Mouse (Mus musculus) heart, postnatal 0 days (tissue): ENCODE measurements at regions not wholly inside any gene's neighbourhood (a gene's known extent, or its start where the extent isn't known, plus 50 kb on each side); places are given as distances from the start of the nearest gene placed in this dataset.

ENCODE experiments used
- ATAC-seq: fragments of 200-750 bp; cut with Nextera tagmentation; 2 replicates; pipeline ENCODE4 v1.8.0; 2017; ENCODE audit warnings: low read depth, moderate number of reproducible peaks, moderate library complexity; ENCODE audit not compliant: insufficient read depth
- DNase-seq: peaks from one replicate; pipeline ENCODE4 v3.0.0-alpha.2; 2016; ENCODE audit warnings: low spot score
- H3K27ac ChIP-seq: fragments of 300-500 bp; sonication (generic); 2 replicates; pipeline ENCODE4 v1.5.1; 2014; ENCODE audit warnings: low read depth, mild to moderate bottlenecking
- H3K27me3 ChIP-seq: fragments of 300-500 bp; sonication (generic); 2 replicates; pipeline ENCODE4 v1.6.1; 2014; ENCODE audit warnings: low read length, mixed read lengths; ENCODE audit not compliant: control insufficient read depth, insufficient read depth
- H3K36me3 ChIP-seq: fragments of 300-500 bp; sonication (generic); replicated peaks from 2 replicates; pipeline ENCODE4 v1.6.1; 2014; ENCODE audit warnings: low read length, mixed read lengths; ENCODE audit not compliant: control insufficient read depth, insufficient read depth
- H3K4me1 ChIP-seq: fragments of 300-500 bp; sonication (generic); 2 replicates; pipeline ENCODE4 v1.6.1; 2014; ENCODE audit warnings: antibody characterized with exemption; ENCODE audit not compliant: control insufficient read depth, insufficient read depth
- H3K4me2 ChIP-seq: fragments of 300-500 bp; sonication (generic); 2 replicates; pipeline ENCODE4 v1.6.1; 2014; ENCODE audit warnings: low read depth, mild to moderate bottlenecking, low read length, moderate library complexity
- H3K4me3 ChIP-seq: fragments of 300-500 bp; sonication (generic); 2 replicates; pipeline ENCODE4 v1.5.1; 2014; ENCODE audit warnings: low read depth, low read length
- H3K9ac ChIP-seq: fragments of 300-500 bp; sonication (generic); replicated peaks from 2 replicates; pipeline ENCODE4 v1.6.1; 2014; ENCODE audit warnings: low read depth, low read length, mixed read lengths
- H3K9me3 ChIP-seq: fragments of 300-500 bp; sonication (generic); replicated peaks from 2 replicates; pipeline ENCODE4 v1.6.1; 2016; ENCODE audit warnings: low read length; ENCODE audit not compliant: control insufficient read depth
- CTCF ChIP-seq: IDR thresholded peaks from 2 replicates; pipeline ENCODE4 v1.5.1; 2016; ENCODE audit warnings: antibody characterized with exemption, control low read depth, low read depth
- EP300 ChIP-seq: IDR thresholded peaks from 2 replicates; pipeline ENCODE4 v1.6.1; 2016; ENCODE audit warnings: antibody characterized with exemption, low read depth
- WGBS: fragments of 180-500 bp; shearing (Covaris S2); extraction: QIAGEN DNeasy Blood & Tissue Kit; methylation state at CpG from one replicate; pipeline ENCODE4 v1.1.7; 2014; 5-methylcytosine and 5-hydroxymethylcytosine counted together

DNA sequence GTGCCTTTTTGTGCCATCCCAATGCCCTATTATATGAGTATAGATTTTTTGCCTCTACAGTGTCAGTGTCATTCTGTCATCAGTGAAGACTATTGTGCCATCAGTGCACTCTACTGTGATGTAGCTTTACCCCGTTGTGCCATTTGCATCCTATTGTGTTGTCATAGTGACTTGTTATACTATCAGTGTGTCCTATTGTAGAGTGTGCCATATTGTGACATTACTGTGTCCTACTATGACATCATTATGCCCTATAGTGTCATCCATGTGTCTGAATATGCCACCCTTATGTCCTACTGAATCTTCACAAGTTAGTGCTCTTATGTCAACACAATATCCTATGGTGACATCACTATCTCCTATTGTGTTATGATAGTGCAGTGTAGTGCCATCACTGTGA, 293.4 kb downstream of the Slco6d1 start:
- no peaks in the 10 kb centered on the region for H3K27me3 ChIP-seq
- WGBS = 89% methylated on average over 1 of the region's 1 CpGs

DNA sequence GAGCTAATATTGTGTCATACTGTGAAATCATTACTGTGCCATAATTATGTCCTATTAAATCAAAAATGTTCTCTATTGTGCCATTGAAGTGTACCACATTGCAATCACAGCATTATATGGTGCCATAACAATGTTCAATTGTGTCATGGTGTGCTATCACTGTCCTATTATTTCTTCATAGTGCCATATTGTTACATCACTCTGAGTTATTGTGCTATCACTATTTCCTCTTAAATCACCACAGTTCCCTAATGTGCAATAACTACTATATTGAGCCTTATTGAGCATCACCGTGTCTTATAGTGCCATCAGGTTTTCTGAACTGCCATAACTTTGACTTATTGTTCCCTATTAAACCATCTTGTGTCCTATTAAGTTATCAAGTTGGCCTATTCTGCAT, 299.7 kb downstream of the Slco6d1 start:
- TF ChIP-seq CTCF (no peak), EP300 (no peak)
- H3K4me2 ChIP-seq = no peak overlapping the region
- no peak overlapping the region for H3K4me3 ChIP-seq
- no peaks in the 10 kb centered on the region for H3K36me3 ChIP-seq
- no peaks in the 10 kb centered on the region for H3K9me3 ChIP-seq
- no peak overlapping the region for H3K9ac ChIP-seq
- no peak for DNase-seq
- ATAC-seq = no peak
- WGBS = 64% methylated on average over 1 of the region's 1 CpGs
- no peak overlapping the region for H3K27ac ChIP-seq
- H3K27me3 ChIP-seq = no peaks in the 10 kb centered on the region
- no peaks in the 10 kb centered on the region for H3K4me1 ChIP-seq

More for the DNA sequence above, 293.4 kb downstream of the Slco6d1 start:
- no peaks in the 10 kb centered on the region for H3K4me1 ChIP-seq
- no peak overlapping the region for H3K27ac ChIP-seq
- no peak for ATAC-seq
- no peak for DNase-seq
- H3K9me3 ChIP-seq = no peaks in the 10 kb centered on the region
- H3K36me3 ChIP-seq = no peaks in the 10 kb centered on the region
- no peak overlapping the region for H3K4me3 ChIP-seq
- no peak overlapping the region for H3K9ac ChIP-seq
- TF ChIP-seq EP300 = no peak
- TF ChIP-seq CTCF = no peak
- no peak overlapping the region for H3K4me2 ChIP-seq

DNA sequence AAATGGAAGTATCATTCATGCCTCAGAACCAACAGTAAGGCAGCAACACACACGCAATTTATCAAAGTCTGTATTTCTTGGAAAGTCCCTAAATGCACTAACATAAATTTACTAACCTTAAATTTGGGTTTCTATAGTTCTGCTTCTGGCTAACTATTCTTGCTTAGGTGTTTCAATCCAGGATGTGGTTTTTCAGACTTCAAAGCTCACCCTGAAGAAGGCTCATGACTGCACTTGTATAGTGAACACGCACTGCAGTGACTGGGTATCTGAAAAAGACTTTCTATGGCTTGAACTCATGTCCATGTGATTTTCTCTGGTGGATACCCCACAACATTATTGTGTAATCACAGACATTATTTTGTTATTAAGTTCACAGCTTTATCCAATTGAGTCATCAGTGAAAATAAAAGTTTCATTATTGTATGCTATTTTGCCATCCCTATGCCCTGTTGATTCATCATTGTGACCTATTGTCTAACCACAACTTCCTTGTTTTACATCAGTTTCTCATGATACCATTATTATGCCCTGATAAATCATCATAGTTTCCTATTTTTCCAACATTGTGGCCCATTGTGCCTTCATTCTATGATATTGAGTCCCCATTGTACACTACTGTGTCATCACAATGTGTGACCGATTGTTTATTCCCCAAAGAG, 306.6 kb downstream of the Slco6d1 start:
- no peaks in the 10 kb centered on the region for H3K27me3 ChIP-seq
- H3K4me3 ChIP-seq = no peak overlapping the region
- no peak overlapping the region for H3K27ac ChIP-seq
- H3K9ac ChIP-seq = no peak overlapping the region
- no peak overlapping the region for H3K4me2 ChIP-seq
- 70% methylated on average over 3 of the region's 3 CpGs for WGBS
- TF ChIP-seq CTCF (no peak), EP300 (no peak)
- H3K4me1 ChIP-seq = no peaks in the 10 kb centered on the region
- H3K9me3 ChIP-seq = no peaks in the 10 kb centered on the region
- no peak for DNase-seq
- H3K36me3 ChIP-seq = no peaks in the 10 kb centered on the region
- no peak for ATAC-seq

DNA sequence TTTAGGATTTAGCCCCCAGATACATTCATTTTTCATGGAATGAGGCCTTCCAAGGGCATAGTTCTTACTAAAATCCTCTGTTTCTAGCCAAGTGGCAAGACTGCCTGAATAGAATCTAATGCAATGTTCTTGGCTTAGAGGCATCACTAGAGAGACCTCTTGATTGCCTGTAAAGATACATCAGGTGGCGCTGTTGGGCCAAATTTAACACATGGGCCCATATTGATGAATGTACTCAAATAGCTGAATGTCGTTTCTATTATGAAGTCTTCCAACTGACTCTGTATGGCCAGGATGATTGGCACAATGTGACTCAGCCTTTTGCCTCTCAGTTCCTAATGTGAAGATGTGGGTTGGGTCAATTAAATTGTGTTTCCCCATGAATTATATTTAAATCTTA, 328.0 kb downstream of the Slco6d1 start:
- H3K27me3 ChIP-seq = no peaks in the 10 kb centered on the region
- no peak for ATAC-seq
- no peak overlapping the region for H3K4me2 ChIP-seq
- H3K27ac ChIP-seq = no peak overlapping the region
- DNase-seq = no peak
- H3K4me1 ChIP-seq = no peaks in the 10 kb centered on the region
- H3K9ac ChIP-seq = no peak overlapping the region
- H3K4me3 ChIP-seq = no peak overlapping the region
- TF ChIP-seq CTCF (peak; percentile 12; the same call in 1 of the 2 replicates), EP300 (no peak)
- WGBS = 1% methylated on average over 2 of the region's 2 CpGs
- H3K36me3 ChIP-seq = no peaks in the 10 kb centered on the region
- no peaks in the 10 kb centered on the region for H3K9me3 ChIP-seq

DNA sequence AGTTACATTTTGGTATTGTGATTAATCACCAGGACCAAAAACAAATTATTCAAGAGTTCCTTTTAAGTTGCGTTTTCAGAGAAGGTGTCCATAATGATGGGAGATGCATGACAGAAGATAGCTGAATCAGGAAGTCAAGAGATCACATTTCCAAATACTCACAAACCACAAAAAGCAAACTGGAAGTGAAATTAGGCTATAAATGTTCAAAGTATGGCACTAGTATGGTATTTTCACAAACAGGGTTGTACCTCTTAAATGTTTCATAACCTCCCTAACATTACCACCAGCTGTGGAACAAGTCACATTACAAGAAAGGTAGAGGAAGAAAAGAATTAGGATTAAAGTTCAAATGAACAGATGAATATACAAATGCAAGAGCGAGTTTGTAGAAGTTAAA, 367.6 kb downstream of the Slco6d1 start:
- no peak overlapping the region for H3K27ac ChIP-seq
- no peaks in the 10 kb centered on the region for H3K36me3 ChIP-seq
- H3K4me2 ChIP-seq = no peak overlapping the region
- H3K27me3 ChIP-seq = no peaks in the 10 kb centered on the region
- no peak overlapping the region for H3K9ac ChIP-seq
- no peaks in the 10 kb centered on the region for H3K9me3 ChIP-seq
- H3K4me1 ChIP-seq = no peaks in the 10 kb centered on the region
- DNase-seq (no peak), ATAC-seq (no peak)
- TF ChIP-seq EP300 = no peak
- no peak for TF ChIP-seq CTCF
- H3K4me3 ChIP-seq = no peak overlapping the region
- WGBS = 75% methylated on average over 2 of the region's 2 CpGs

GRCm38 (mm10) chr1:98793320-98793719, 372.4 kb downstream of the Slco6d1 start:
- Histone ChIP-seq H3K4me3 (no peak overlapping the region), H3K4me2 (no peak overlapping the region), H3K27me3 (no peaks in the 10 kb centered on the region), H3K4me1 (no peaks in the 10 kb centered on the region), H3K36me3 (no peaks in the 10 kb centered on the region), H3K9me3 (0 out of 2 replicates have a peak, but pooled peaks cover 4% of the 10 kb centered on the region), H3K27ac (no peak overlapping the region), H3K9ac (no peak overlapping the region)
- ATAC-seq (no peak), DNase-seq (no peak)
- 86% methylated on average over 3 of the region's 3 CpGs for WGBS
- TF ChIP-seq CTCF (no peak), EP300 (no peak)
